Mouse (Mus musculus): ENCODE measurements at regions not wholly inside any gene's neighbourhood (a gene's known extent, or its start where the extent isn't known, plus 50 kb on each side); places are given as distances from the start of the nearest gene placed in this dataset.

DNA sequence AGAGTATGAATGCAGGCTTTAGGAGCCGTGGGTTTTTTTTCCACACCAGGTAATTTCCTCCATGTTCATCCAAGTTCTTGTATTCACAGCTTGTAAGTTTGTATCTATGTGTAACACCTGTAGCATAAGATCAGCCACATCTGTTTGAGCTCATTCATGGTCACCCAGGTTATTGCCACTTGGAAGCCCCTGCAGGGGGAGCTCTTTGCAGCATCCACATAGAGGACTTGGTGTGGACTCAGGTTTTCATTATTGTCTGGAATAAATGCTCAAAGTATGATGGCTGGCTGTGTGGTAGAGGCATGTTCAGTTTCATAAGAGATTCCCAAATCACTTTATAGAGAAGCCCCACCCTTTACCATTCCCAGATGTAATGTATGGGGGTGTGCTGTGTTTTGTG, 452.4 kb upstream of the Cdh4 start:
- H3K27me3 ChIP-seq (replicated peaks) = no peaks in the 10 kb centered on the region

DNA sequence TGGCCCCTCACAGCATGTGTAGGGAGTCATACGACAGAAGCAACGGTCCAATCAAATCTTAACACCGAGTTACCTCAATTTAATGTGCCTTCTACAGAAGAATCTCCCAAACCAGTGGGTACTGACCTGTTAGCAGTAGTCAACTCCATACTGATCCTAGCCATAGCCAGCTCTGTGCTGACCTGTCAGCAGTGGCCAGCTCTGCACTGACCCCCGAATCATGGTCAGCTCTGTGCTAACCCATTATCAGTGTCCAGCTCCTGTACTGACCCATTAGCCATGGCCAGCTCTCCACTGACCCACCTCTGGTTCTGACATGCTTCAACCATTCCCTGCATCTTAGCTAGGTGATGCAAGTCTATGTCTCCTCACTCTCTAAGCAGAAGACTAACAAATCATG, 451.3 kb upstream of the Cdh4 start:
- no peaks in the 10 kb centered on the region for H3K4me1 ChIP-seq (ENCODE audit: control insufficient read depth in 1 of 2, insufficient read depth in 2 of 2)
- TF ChIP-seq CHD1 (IDR thresholded peaks at IDR 0.05; ENCODE audit: low read depth, low read length) = no peak
- TF ChIP-seq JUN (IDR thresholded peaks at IDR 0.05; ENCODE audit: insufficient read depth, low read depth, low read length) = no peak
- no peak for TF ChIP-seq BHLHE40 (IDR thresholded peaks at IDR 0.05; ENCODE audit: low read depth, low read length)
- H3K27me3 ChIP-seq (replicated peaks) = no peaks in the 10 kb centered on the region
- no peak overlapping the region for H3K4me3 ChIP-seq (replicated peaks in 1 of 3; ENCODE audit: low read depth in 2 of 3, low read length in 2 of 3, poor library complexity in 1 of 3)
- H3K9me3 ChIP-seq (replicated peaks; ENCODE audit: low read length) = peaks cover 68% of the 10 kb centered on the region
- no peak overlapping the region for H3K4me2 ChIP-seq (ENCODE audit: insufficient read depth, low read depth, poor library complexity, severe bottlenecking)
- H3K27ac ChIP-seq (ENCODE audit: insufficient read depth, low read depth) = no peak overlapping the region
- no peaks in the 10 kb centered on the region for H3K36me3 ChIP-seq (replicated peaks in 1 of 2; ENCODE audit: control insufficient read depth in 1 of 2, insufficient read depth in 1 of 2, low read length in 1 of 2)
- no peaks in the 10 kb centered on the region for H3K79me2 ChIP-seq (replicated peaks; ENCODE audit: control insufficient read depth, extremely low read depth, insufficient read depth, poor library complexity, severe bottlenecking)
- H3K9ac ChIP-seq (ENCODE audit: insufficient read depth, low read depth) = no peak overlapping the region
- dilution Hi-C loops (cut with MboI; ENCODE audit: extremely low pct_ligation_motif_present, extremely low pct_unique_long_range_greater_than_20kb, low sequenced_read_pairs) (no loop called here), in situ Hi-C loops (cut with MboI; ENCODE audit: low pct_ligation_motif_present, low pct_unique_long_range_greater_than_20kb, low sequenced_read_pairs) (no loop called here)
- no peak for DNase-seq (ENCODE audit: extremely low read depth)

More for the DNA sequence above, 452.4 kb upstream of the Cdh4 start:
- DNase-seq (ENCODE audit: extremely low read depth) = no peak
- no peak overlapping the region for H3K4me2 ChIP-seq (ENCODE audit: insufficient read depth, low read depth, poor library complexity, severe bottlenecking)
- H3K4me3 ChIP-seq (replicated peaks in 1 of 3; ENCODE audit: low read depth in 2 of 3, low read length in 2 of 3, poor library complexity in 1 of 3) = no peak overlapping the region
- dilution Hi-C loops (cut with MboI; ENCODE audit: extremely low pct_ligation_motif_present, extremely low pct_unique_long_range_greater_than_20kb, low sequenced_read_pairs) = no loop called here
- in situ Hi-C loops (cut with MboI; ENCODE audit: low pct_ligation_motif_present, low pct_unique_long_range_greater_than_20kb, low sequenced_read_pairs) = no loop called here
- H3K36me3 ChIP-seq (replicated peaks in 1 of 2; ENCODE audit: control insufficient read depth in 1 of 2, insufficient read depth in 1 of 2, low read length in 1 of 2) = no peaks in the 10 kb centered on the region
- no peaks in the 10 kb centered on the region for H3K4me1 ChIP-seq (ENCODE audit: control insufficient read depth in 1 of 2, insufficient read depth in 2 of 2)
- peaks cover 73% of the 10 kb centered on the region for H3K9me3 ChIP-seq (replicated peaks; ENCODE audit: low read length)
- TF ChIP-seq ZNF384 (IDR thresholded peaks at IDR 0.05; ENCODE audit: low read depth, low read length) (no peak), HCFC1 (IDR thresholded peaks at IDR 0.05; ENCODE audit: low read depth, low read length) (no peak), TBP (conservative IDR thresholded peaks at IDR 0.05; ENCODE audit: low read depth, low read length) (no peak), NRF1 (IDR thresholded peaks at IDR 0.05; ENCODE audit: low read depth, low read length) (no peak)
- H3K79me2 ChIP-seq (replicated peaks; ENCODE audit: control insufficient read depth, extremely low read depth, insufficient read depth, poor library complexity, severe bottlenecking) = no peaks in the 10 kb centered on the region
- no peak overlapping the region for H3K27ac ChIP-seq (ENCODE audit: insufficient read depth, low read depth)
- H3K9ac ChIP-seq (ENCODE audit: insufficient read depth, low read depth) = no peak overlapping the region

DNA sequence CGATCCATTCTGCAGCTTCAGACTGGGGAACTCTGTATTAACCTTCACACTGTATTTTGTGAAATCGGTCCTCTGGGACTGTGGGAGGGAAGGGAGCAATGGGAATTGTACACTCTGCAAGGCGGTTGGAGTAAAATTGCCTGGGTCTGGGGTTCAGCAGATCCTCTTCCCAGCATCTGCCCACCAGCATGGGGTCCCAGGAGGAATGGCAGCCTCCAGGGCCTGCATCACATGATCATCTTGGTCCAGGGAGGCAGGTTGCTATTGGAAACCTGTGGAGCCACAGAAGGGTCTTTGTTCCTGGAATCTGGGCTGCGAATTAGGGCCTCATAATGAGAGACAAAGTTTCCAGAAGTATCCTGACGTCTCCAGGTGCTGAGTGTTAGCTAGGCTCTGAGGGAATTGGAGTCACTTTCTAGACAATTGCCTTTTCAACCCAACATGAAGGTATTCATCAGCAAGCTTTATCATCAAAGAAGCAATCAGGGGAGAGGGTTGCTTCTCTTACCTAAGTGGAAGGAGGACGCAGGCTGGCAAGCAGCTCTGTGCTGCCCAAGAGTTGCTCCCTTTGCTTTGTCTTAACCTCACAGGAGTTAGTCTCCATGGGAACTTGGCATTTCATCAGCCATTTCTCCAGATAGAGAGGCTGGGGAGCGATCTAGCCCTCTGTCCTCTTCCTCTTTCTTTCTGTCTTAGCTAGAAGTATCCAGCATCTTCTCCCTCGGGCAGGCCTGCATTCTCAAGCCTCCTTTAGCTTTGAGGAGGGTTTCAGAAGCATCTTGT, 449.7 kb upstream of the Cdh4 start:
- Histone ChIP-seq H3K27me3 (replicated peaks) (no peaks in the 10 kb centered on the region), H3K9ac (ENCODE audit: insufficient read depth, low read depth) (no peak overlapping the region), H3K4me2 (ENCODE audit: insufficient read depth, low read depth, poor library complexity, severe bottlenecking) (no peak overlapping the region), H3K36me3 (replicated peaks in 1 of 2; ENCODE audit: control insufficient read depth in 1 of 2, insufficient read depth in 1 of 2, low read length in 1 of 2) (no peaks in the 10 kb centered on the region), H3K79me2 (replicated peaks; ENCODE audit: control insufficient read depth, extremely low read depth, insufficient read depth, poor library complexity, severe bottlenecking) (no peaks in the 10 kb centered on the region), H3K4me1 (ENCODE audit: control insufficient read depth in 1 of 2, insufficient read depth in 2 of 2) (no peaks in the 10 kb centered on the region), H3K4me3 (replicated peaks in 1 of 3; ENCODE audit: low read depth in 2 of 3, low read length in 2 of 3, poor library complexity in 1 of 3) (no peak overlapping the region), H3K9me3 (replicated peaks; ENCODE audit: low read length) (peaks cover 63% of the 10 kb centered on the region), H3K27ac (ENCODE audit: insufficient read depth, low read depth) (no peak overlapping the region)
- dilution Hi-C loops (cut with MboI; ENCODE audit: extremely low pct_ligation_motif_present, extremely low pct_unique_long_range_greater_than_20kb, low sequenced_read_pairs) = no loop called here
- no peak for TF ChIP-seq RAD21 (IDR thresholded peaks at IDR 0.05; ENCODE audit: low read depth, low read length)
- TF ChIP-seq HCFC1 (IDR thresholded peaks at IDR 0.05; ENCODE audit: low read depth, low read length) = no peak
- TF ChIP-seq ZKSCAN1 (IDR thresholded peaks at IDR 0.05; ENCODE audit: borderline replicate concordance, low read depth, low read length) = no peak
- no peak for DNase-seq (ENCODE audit: extremely low read depth)
- in situ Hi-C loops (cut with MboI; ENCODE audit: low pct_ligation_motif_present, low pct_unique_long_range_greater_than_20kb, low sequenced_read_pairs) = no loop called here
